Mouse (Mus musculus) spleen, adult 2 months (tissue): Measurements from ENCODE around the gene Dtd1.

Experiments
- CTCF ChIP-seq: fragments of 200-500 bp; IDR thresholded peaks from 2 replicates; pipeline ENCODE4 v1.5.1; 2011; ENCODE audit warnings: mild to moderate bottlenecking, inconsistent platforms; ENCODE audit not compliant: insufficient read depth, insufficient read length, insufficient replicate concordance; ENCODE audit errors: extremely low read depth
- POLR2A ChIP-seq: fragments of 200-500 bp; IDR thresholded peaks from 2 replicates; pipeline ENCODE4 v1.6.1; 2011; ENCODE audit warnings: low read depth, low read length, inconsistent platforms

- TF ChIP-seq POLR2A (no peak), CTCF (no peak)
Observed at GRCm38 (mm10) chr2:144637204-144637603, 37.5 kb downstream of the Dtd1 start.
